Mouse (Mus musculus) v-Abl transformed pro-B cells (cell line): ENCODE data around the gene Myadm.

Source experiments
- in situ Hi-C, 2 experiments: fragments of 400-800 bp; cut with MboI; formaldehyde crosslinking; loops; one replicate each; pipeline ENCODE4 v1.15.1; 2025; ENCODE audit not compliant: unreplicated experiment in 2 of 2

The Myadm gene

DNA sequence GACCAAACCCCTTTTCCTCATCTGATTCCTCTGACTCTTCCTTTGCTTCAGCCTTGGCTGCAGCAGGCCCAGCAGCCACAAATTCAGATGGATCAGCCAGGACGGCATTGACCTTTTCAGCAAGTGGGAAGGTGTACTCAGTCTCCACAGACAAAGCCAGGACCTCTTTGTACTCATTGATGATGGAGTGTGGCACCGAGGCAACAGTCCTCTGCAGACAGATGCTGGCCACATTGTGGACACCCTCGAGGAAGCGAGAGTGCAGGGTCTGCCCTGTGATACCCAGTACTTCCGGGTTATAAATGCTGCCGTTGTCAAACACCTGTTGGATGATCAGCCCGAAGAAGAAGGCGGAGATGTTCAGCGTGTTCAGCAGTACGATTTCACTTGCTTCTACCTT is 4.3 kb upstream of the Myadm start:
- in situ Hi-C loops = loop anchor here (25.0 kb wide), 6 partner anchors 403 to 1753 kb away; partner anchors contain the start of genes Mboat7 (in 2 of the 2), Tmc4 (in 2 of the 2), Tsen34 (in 2 of the 2) and 4632433K11Rik (in 1 of the 2)

DNA sequence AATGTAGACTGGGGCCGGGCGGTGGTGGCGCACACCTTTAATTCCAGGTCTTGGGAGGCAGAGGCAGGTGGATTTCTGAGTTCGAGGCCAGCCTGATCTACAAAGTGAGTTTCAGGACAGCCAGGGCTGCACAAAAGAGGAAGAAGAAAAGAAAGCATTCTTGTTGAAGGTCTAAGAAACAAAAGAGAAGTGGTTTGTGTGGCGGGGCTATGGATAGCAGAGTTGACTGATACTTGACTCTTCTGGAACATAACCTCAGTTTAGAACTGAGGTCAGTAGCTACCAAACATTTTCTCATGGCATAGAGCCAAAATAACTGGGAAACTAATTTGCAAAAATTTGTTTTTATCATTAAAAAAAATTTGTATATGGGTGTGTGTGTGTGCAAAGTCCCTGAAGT is 2.8 kb upstream of the Myadm start:
- in situ Hi-C loops = loop anchor here (25.0 kb wide), 6 partner anchors 401 to 1751 kb away; partner anchors contain the start of genes Mboat7 (in 2 of the 2), Tmc4 (in 2 of the 2), Tsen34 (in 2 of the 2) and 4632433K11Rik (in 1 of the 2)

DNA sequence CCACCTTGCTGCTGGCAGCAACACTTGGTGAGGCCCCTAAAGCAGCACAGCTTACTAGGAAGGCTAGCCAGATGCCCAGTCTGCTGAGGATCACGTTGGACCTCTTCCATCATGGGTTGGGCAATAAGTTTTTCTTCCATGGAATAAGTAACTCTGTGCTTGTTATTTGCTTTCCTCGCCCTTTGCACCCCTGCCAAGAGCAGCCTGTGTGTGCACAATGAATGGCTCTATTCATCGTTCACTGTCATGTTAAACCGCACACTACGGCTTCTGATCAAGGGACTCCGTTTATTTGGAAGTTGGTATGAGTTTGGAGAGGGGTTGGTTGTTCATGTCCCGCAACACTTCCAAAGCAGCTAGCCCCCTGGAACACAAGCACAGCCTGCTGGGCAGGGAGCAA is 1.7 kb upstream of the Myadm start:
- in situ Hi-C loops = loop anchor here (25.0 kb wide), 6 partner anchors 400 to 1750 kb away; partner anchors contain the start of genes Mboat7 (in 2 of the 2), Tmc4 (in 2 of the 2), Tsen34 (in 2 of the 2) and 4632433K11Rik (in 1 of the 2)

DNA sequence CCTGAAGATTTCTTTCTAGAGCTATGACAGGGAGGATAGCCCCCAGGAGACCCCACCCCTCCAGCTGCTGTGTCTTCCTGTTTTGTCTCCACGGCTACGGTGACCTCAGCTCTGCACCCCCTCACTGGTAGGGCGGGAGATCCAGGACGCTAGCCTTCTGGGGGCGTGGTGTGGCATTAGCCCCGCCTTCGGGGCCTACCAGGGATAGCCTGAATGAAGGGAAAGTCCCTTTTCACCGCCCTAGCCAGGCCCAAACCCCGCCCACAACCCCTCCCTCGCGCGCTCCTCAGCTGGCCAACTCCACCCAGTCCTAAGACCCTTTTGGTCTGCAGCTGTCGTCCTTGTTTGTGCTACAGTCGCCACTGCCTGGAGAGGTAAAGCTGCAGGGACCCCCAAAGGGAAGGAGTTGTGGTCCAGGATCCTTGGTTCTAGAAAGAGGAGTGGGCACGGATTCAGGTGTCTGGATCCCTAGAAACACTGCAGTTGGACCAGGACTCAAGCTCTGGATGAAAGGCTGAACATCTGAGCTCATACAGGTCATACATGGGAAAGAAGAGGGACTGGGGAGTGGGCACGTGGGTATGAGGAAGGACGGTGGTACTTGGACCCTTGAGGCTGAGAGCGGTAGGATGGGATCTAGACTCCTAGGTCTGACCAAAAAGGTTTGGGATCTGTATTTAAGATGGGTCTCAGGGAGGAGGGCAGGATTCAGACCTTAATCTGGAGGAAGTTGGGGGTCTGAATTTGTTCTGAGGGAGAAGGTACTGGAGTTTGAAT is 1.6 kb downstream of the Myadm start:
- in situ Hi-C loops = loop anchor here (25.0 kb wide), 6 partner anchors 397 to 1747 kb away; partner anchors contain the start of genes Mboat7 (in 2 of the 2), Tmc4 (in 2 of the 2), Tsen34 (in 2 of the 2) and 4632433K11Rik (in 1 of the 2)

DNA sequence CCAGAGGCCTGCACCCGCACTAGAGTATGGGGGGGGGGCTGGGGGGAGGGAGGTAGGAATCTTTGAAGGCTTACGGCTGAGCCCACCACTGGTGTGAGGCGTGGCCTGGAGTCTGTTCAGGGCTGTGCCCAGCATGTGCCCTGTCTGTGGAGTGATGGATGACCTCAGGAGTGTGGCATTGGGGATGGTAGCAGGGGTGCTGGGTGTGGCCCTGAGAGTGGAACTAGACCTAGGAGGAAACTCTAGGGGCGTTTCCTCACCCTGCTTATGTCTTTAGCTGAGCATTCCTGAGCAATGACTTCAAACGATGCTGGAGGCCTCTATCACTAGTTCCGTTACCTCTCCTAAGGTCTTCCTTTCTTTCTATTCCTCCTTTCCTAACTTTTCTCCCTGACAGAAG is 2.3 kb downstream of the Myadm start:
- in situ Hi-C loops = loop anchor here (25.0 kb wide), 6 partner anchors 396 to 1746 kb away; partner anchors contain the start of genes Mboat7 (in 2 of the 2), Tmc4 (in 2 of the 2), Tsen34 (in 2 of the 2) and 4632433K11Rik (in 1 of the 2)

DNA sequence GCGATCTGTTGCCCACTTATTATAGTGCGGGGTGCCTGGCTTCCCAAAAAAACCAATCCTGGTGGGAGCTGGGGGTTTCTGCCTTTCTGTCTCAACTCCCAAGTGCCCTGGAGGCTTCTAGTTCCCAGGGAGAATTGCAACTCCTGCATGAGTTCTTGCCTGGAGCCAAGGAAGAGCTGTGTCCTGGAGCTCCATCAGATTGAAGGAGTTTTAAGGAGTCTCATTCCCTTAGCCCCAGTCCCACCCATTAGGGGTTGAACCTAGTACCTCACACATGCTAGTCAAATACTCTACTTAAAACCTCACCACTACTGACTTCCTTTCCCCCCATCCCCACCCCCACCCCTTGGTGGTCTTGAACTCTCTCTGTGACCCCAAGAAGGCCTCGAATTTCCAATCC is 2.9 kb downstream of the Myadm start:
- in situ Hi-C loops = loop anchor here (25.0 kb wide), 6 partner anchors 396 to 1746 kb away; partner anchors contain the start of genes Mboat7 (in 2 of the 2), Tmc4 (in 2 of the 2), Tsen34 (in 2 of the 2) and 4632433K11Rik (in 1 of the 2)

DNA sequence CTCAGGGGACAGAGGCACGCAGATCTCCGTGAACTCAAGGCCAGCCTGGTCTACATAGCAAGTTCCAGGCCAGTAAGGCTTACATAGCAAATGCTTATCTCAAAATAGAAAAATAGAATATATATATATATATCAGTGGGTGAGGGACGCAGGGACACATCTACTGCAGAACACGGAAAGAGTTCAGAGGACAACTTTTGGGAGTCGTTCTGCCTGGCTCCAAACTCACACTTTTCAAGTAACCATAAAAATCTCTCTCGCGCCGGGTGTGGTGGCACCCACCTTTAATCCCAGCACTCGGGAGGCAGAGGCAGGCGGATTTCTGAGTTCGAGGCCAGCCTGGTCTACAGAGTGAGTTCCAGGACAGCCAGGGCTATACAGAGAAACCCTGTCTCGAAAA is 3.4 kb downstream of the Myadm start:
- in situ Hi-C loops = loop anchor here (25.0 kb wide), 6 partner anchors 395 to 1745 kb away; partner anchors contain the start of genes Mboat7 (in 2 of the 2), Tmc4 (in 2 of the 2), Tsen34 (in 2 of the 2) and 4632433K11Rik (in 1 of the 2)

DNA sequence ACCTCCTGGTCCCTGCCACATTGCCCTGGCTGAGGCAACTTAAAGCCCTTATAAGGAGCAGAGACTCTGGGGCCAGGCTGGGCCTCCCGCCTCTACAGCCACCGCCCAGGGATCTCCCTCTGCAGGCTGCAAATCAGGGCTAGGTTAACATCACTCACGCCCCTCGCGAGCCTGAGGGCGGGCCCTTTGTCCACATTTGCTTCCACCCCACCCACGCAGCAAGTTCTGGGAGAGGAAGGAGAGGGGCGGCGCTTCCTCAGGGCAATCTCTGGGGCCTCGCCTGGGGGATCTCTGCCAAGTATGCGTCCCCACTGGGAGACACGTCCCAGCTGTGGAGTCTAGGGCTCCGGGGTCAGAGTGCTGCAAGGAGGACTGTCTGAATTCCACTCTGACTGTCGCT is 3.9 kb downstream of the Myadm start:
- in situ Hi-C loops = loop anchor here (25.0 kb wide), 6 partner anchors 395 to 1745 kb away; partner anchors contain the start of genes Mboat7 (in 2 of the 2), Tmc4 (in 2 of the 2), Tsen34 (in 2 of the 2) and 4632433K11Rik (in 1 of the 2)

DNA sequence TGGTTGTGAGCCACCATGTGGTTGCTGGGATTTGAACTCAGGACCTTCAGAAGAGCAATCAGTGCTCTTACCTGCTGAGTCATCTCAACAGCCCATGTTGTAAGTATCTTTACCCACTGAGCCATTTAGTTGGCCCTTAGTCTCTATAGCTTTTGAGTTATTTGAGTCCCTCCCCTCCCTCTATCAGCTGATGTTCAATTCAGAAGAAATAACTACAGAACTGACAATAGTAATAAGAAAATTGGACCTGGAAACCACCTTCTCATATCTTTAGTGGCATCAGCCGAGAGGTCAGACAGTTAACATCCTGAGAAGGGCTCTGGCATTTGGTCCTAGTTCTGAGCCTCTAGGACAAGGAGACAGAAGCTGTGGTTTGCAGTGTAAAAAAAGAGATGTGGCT is 5.9 kb downstream of the Myadm start:
- in situ Hi-C loops = loop anchor here (25.0 kb wide), 6 partner anchors 393 to 1743 kb away; partner anchors contain the start of genes Mboat7 (in 2 of the 2), Tmc4 (in 2 of the 2), Tsen34 (in 2 of the 2) and 4632433K11Rik (in 1 of the 2)

DNA sequence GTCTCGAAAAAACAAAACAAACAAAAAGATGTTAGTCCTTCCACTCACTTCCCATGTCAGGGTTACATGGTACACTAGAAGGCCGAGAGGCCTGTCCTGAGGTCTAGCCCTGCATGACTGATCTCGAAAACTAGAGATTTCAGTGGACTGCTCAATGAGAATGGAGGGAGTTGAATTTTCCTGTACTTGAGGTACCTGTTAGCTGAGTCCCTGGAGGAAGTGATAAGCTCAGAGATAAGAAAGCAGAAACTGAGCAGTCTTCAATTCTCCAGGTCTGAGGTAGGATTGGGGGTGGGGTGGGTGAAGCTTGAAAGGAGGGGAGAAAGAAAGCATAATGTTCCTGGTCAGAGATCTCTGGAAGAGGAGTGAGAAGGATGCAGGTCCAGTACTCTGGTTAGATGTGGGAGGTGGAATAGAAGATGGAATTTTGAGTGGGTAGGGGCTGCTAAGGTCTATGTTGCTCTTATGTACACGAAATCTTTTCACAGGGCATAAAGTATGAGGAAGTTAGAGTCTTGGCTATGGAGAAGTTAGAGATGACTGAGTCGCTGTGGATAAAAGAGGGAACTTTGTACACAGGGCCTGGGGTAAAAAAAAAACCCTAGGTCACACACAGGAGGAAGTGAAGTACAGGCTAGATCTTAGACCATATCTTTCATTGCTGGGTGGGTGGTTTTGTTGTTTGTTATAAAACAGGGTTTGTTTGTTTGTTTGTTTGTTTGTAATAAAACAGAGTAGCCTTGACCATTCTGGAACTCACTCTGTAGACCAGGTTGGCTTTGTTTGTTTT is 6.6 kb downstream of the Myadm start:
- in situ Hi-C loops = loop anchor here (25.0 kb wide), 6 partner anchors 392 to 1742 kb away; partner anchors contain the start of genes Mboat7 (in 2 of the 2), Tmc4 (in 2 of the 2), Tsen34 (in 2 of the 2) and 4632433K11Rik (in 1 of the 2)

DNA sequence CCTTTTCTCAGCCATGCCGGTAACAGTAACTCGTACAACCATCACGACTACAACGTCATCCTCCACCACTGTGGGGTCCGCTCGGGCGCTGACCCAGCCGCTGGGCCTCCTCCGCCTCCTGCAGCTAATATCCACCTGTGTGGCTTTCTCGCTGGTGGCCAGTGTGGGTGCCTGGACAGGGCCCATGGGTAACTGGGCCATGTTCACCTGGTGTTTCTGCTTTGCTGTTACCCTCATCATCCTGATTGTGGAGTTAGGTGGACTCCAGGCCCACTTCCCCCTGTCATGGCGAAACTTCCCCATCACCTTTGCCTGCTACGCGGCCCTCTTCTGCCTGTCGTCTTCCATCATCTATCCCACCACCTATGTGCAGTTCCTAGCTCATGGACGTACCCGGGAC is 7.8 kb downstream of the Myadm start:
- in situ Hi-C loops = loop anchor here (25.0 kb wide), 6 partner anchors 391 to 1741 kb away; partner anchors contain the start of genes Mboat7 (in 2 of the 2), Tmc4 (in 2 of the 2), Tsen34 (in 2 of the 2) and 4632433K11Rik (in 1 of the 2)

DNA sequence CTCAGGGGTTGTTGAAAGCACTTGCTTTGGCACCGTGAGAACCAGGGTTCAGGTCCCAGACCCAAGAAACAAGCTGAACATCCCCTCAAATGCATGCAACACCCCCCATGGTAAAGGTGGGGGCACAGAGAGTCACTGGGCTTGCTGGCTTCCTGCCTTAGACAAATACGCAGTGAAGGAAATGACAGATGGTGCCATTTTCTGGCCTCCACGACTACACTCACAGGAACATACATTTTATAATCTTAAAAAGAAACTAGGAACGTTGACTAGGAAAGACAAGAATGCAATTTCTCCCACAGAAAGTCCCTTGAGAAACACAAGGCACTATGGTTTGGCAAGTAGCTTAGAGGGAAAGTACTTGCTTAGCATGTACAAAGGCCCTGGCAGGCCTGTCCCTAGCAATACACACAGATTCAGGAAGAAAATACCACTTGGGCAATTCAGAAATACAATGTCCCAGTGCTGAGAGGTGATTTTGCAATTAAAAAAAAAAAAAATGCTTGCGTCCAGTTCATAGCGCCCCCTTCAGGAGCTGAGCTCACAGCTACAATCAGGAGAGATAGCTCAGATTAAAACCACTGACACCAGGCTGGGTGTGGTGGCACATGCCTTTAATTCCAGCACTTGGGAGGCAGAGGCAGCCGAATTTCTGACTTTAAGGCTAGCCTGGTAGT is 11.2 kb downstream of the Myadm start:
- in situ Hi-C loops = loop anchor here (5.0 to 25.0 kb wide), 10 partner anchors 33 to 1737 kb away; partner anchors contain the start of genes Mboat7 (in 2 of the 2), Tmc4 (in 2 of the 2), Tsen34 (in 2 of the 2) and 4632433K11Rik (in 1 of the 2)

DNA sequence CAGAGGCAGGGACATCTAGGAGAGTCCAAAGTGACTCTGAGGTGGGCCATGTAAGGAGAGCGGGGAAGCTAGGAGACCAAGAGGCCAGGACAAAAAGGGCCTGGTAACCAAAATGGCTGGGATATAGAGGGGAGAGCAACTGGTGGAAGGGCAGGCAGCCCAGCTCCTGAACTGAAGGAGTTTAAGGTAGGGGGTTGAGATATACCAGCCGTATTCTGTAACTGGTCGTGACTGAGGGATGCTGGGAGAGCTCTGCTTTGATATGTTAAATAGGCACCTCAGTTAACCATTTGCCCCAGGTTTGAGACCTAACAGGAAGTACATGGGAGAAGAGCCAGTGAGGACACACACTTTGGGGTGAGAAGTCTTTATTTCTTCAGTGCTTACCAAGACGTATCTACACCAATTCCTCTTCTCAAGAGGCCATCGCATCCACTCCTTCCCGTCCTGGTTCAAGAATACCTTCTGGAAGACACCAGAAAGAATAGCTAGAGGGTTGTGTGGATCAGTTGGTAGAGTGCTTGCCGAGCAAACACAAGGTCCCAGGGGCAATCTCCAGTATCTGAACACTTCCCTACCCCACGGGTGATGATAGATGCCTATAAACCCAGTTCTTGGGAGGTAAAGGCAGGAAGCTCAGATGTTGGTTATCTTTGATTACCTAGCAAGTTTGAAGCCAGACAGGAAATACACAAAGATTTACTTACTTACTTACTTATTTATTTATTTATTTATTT is 12.2 kb downstream of the Myadm start:
- in situ Hi-C loops = loop anchor here (5.0 kb wide), 4 partner anchors 34 to 74 kb away; no protein-coding TSS in a partner anchor

DNA sequence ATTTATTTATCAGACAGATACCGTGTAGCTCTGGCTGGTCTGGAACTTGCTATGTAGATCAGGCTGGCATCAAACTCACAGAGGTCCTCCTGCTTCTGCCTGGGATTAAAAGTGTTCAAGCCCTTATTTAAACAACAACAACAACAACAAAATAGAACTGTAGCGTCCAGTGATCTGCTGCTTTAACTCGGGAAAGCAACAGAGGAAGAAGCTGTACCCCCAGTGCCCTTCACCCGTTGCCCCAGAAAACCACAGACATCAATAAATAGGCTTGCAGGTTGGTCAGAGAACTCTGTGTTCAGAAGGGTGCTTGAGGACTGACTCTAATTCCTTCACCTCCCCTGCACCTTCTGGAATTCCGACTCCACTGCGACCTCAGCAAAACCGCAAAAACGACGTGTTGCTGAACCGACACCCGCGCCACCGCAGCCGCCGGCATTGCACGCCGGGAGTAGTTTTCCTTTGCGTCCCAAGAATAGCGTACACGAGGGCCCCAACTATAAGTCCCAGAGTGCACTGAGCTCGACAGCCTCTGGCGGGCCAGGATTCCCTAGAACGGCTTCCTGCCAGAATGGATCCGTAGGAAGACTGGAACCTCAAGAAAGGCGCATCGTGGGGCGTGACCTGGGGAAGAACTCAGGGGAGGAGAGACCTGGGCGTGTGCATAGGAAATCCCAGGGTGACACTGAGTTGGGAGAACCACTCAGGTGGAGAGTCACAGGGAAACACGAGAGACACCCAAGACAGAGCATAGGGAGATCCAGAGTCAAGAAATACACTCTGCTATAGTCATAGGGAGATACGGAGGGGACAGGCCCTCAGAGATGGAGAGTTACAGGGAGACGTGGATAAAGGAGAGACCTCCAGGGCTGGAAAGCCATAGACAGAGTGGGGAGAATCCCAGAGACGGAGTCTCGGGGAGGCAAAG is 13.0 kb downstream of the Myadm start:
- in situ Hi-C loops = loop anchor here (5.0 kb wide), 4 partner anchors 35 to 75 kb away; no protein-coding TSS in a partner anchor

DNA sequence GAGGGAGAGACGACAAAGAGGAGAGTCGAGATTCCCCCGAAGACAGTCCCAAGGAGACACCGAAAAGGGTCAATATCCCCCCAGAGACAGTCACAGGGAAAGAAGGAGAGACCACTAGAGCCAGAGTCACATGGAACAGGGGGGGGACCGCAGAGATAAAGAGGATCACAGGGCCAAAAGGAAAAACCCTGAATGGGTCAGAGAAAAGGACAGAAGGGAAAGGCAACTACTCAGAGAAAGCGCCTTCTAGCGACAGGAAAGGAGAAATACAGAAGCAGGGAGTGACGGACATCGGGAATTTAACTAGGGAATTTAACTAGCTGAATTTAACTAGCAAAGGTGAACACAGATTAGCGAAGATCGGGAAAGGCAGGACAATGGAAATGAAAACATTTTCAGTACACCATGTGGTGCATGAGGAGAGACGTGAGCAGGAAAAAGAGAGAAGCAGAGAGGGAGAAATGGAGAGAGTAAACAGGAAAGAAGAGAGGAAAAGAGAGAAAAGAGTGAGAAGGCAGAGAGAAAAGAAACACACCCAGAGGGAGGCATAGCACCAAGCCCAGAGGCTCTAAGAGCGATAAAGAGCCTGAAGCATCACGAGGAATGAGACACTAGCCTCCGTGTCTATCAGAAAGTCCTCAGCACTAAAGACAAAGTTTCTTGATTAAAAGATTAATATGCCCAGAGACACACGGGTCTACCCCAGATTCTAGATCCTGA is 13.8 kb downstream of the Myadm start:
- in situ Hi-C loops = loop anchor here (5.0 kb wide), 4 partner anchors 35 to 75 kb away; no protein-coding TSS in a partner anchor

DNA sequence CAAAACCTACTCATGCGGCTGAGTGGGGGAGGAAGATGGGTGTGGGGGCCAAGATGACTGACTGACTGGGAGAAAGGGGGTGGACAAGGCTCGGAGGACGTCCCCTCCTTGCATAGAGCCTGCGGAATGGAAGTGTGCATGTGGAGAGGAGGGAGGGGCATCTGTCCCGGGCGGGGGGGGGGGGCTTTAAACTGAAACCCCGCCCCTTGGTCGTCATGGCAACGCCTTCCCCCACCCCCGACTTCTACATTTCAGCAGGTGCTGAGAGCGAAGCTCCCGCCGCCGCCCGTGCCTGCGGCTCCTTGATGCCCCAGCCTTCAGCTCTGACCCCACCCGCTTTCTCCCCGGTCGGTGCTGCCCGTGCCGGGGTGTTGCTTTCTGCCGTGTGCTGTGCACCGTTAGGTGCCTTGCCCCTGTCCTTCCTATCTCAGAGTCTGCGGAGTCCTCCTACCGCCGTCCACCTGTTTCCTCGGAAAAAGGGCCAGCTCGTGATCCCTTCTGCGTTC is 14.4 kb downstream of the Myadm start:
- in situ Hi-C loops = loop anchor here (5.0 kb wide), 4 partner anchors 36 to 76 kb away; no protein-coding TSS in a partner anchor
